Mouse (Mus musculus) central nervous system, embryonic 18 days (tissue): ENCODE data around the gene Mastl. TPM values are rescaled to one million over a fixed set of nuclear protein-coding genes. Genes with fewer than 3 reads are reported as not detected.

ENCODE experiments used
- polyA plus RNA-seq: library from polyadenylated mRNA; depleted of rRNA; stranded (reverse); fragments of >200 nt; gene quantifications from 2 replicates; pipeline ENCODE4 v1.2.3, GENCODE M21; 2012; rRNA removed

Gene Mastl
- 1.3 and 1.6 TPM in 2 replicates for polyA plus RNA-seq

GRCm38 (mm10) chr2:23155777-23156607 lies at the start of gene Mastl, which contains the start of gene Yme1l1:
Gene Mastl, minus strand, starts transcription at chr2:23156024.
Gene Yme1l1, plus strand, starts transcription at chr2:23156369.

GRCm38 (mm10) chr2:23067552-23068369 lies 88.1 kb downstream of the Mastl start, which contains the start of gene Acbd5:
Gene Acbd5, plus strand, starts transcription at chr2:23068167.

Other genes with a start within 250 kb of the Mastl start
- gene Abi1, start 115.8 kb downstream of the Mastl start, polyA plus RNA-seq: 93.8 and 102 TPM in 2 replicates
- 34.2 and 35.4 TPM in 2 replicates for gene Acbd5, start 87.9 kb downstream of the Mastl start, polyA plus RNA-seq
- 38.7 and 41.8 TPM in 2 replicates for gene Yme1l1, start 345 bp upstream of the Mastl start, polyA plus RNA-seq
- gene 4931423N10Rik, start 51.5 kb upstream of the Mastl start, polyA plus RNA-seq: 0.18 and 0.19 TPM in 2 replicates
- gene Nxph2, start 165.2 kb upstream of the Mastl start, polyA plus RNA-seq: 3.3 and 3.6 TPM in 2 replicates